ENCODE assay signal across 13 mouse cellular contexts in the genomic region with DNA sequence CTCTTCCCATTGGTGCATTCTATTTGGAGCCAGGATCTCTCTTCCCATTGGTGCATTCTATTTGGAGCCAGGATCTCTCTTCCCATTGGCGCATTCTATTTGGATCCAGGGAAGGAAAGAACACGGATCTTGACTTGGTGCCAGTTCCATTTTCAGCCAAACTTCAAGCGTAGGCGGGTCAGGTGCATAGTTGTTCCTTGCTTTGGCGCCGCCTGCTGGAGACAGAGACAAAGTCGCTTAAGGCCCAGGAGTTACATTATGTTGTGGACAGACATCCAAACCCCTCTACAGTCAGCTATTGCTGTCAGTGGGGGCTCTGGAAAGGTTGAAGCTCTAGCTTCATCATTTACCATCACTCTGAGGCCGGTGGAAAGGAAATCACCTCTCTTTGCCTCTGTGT. TPM values are rescaled to one million over a fixed set of nuclear protein-coding genes. Genes with fewer than 3 reads are reported as not detected.
DNase-seq lines count a peak whose midpoint lies in the region; ATAC-seq and TF ChIP-seq lines count a peak whose summit lies in the region.
"Had no signal": no experiment of that assay in that cellular context is flagged by ENCODE, and none has a peak within 500 bp of the region (broad histone marks: within the 10 kb centered on the region; RNA-seq: fewer than 3 reads in every experiment).

No protein-coding gene starts in this region.

- H3K27ac ChIP-seq in intestine, postnatal 0 days (ENCODE audit: low read depth, low read length), result no peak overlapping the region
- no peak overlapping the region for H3K27ac ChIP-seq in intestine, embryonic 15.5 days
- no peak overlapping the region for H3K27ac ChIP-seq in bone marrow, adult 2 months (ENCODE audit: control insufficient read depth, insufficient read depth, low read depth, low read length, poor library complexity)
- no peak overlapping the region for H3K27ac ChIP-seq in left cerebral cortex, adult 2 months
- no peak overlapping the region for H3K27ac ChIP-seq in forebrain, embryonic 11.5 days (ENCODE audit: low read depth, low read length)
- H3K27ac ChIP-seq: embryonic facial prominence, embryonic 15.5 days; stomach, embryonic 15.5 days had no signal

- intact Hi-C loops in left cerebral cortex, adult 2 months (cut with DNase I), result no loop called here

- no peak overlapping the region for H3K4me2 ChIP-seq in intestine, postnatal 0 days (replicated peaks; ENCODE audit: low read depth)
- H3K4me2 ChIP-seq in intestine, embryonic 15.5 days (replicated peaks), result no peak overlapping the region
- H3K4me2 ChIP-seq in forebrain, embryonic 11.5 days (ENCODE audit: low read depth, low read length, severe bottlenecking), result no peak overlapping the region
- H3K4me2 ChIP-seq: embryonic facial prominence, embryonic 15.5 days; stomach, embryonic 15.5 days had no signal

- 73% methylated on average over 8 of the region's 8 CpGs for WGBS in intestine, postnatal 0 days
- WGBS in intestine, embryonic 15.5 days, result 75% methylated on average over 8 of the region's 8 CpGs
- 64% methylated on average over 8 of the region's 8 CpGs for WGBS in bone marrow, adult 2 months
- 75% methylated on average over 8 of the region's 8 CpGs for WGBS in forebrain, embryonic 11.5 days

- no peaks in the 10 kb centered on the region for H3K36me3 ChIP-seq in intestine, postnatal 0 days (ENCODE audit: control insufficient read depth, insufficient read depth)
- no peaks in the 10 kb centered on the region for H3K36me3 ChIP-seq in intestine, embryonic 15.5 days
- no peaks in the 10 kb centered on the region for H3K36me3 ChIP-seq in forebrain, embryonic 11.5 days (ENCODE audit: control insufficient read depth, insufficient read depth, low read length)
- H3K36me3 ChIP-seq: embryonic facial prominence, embryonic 15.5 days; stomach, embryonic 15.5 days had no signal

- no peak overlapping the region for H3K9ac ChIP-seq in intestine, postnatal 0 days (ENCODE audit: low read depth, low read length)
- H3K9ac ChIP-seq in intestine, embryonic 15.5 days, result no peak overlapping the region
- H3K9ac ChIP-seq in forebrain, embryonic 11.5 days (ENCODE audit: low read length), result no peak overlapping the region
- H3K9ac ChIP-seq: embryonic facial prominence, embryonic 15.5 days; stomach, embryonic 15.5 days had no signal

- no peaks in the 10 kb centered on the region for H3K27me3 ChIP-seq in intestine, postnatal 0 days (replicated peaks; ENCODE audit: control insufficient read depth, insufficient read depth, low read length)
- no peaks in the 10 kb centered on the region for H3K27me3 ChIP-seq in intestine, embryonic 15.5 days (replicated peaks)
- no peaks in the 10 kb centered on the region for H3K27me3 ChIP-seq in forebrain, embryonic 11.5 days (ENCODE audit: control insufficient read depth, insufficient read depth, low read length)
- H3K27me3 ChIP-seq: embryonic facial prominence, embryonic 15.5 days had no signal

- no peaks in the 10 kb centered on the region for H3K9me3 ChIP-seq in intestine, postnatal 0 days (ENCODE audit: control insufficient read depth)
- no peaks in the 10 kb centered on the region for H3K9me3 ChIP-seq in intestine, embryonic 15.5 days
- no peaks in the 10 kb centered on the region for H3K9me3 ChIP-seq in forebrain, embryonic 11.5 days (ENCODE audit: control insufficient read depth, low read length)
- H3K9me3 ChIP-seq: embryonic facial prominence, embryonic 15.5 days; stomach, embryonic 15.5 days had no signal

- H3K4me3 ChIP-seq in intestine, postnatal 0 days (ENCODE audit: low read depth, low read length), result no peak overlapping the region
- no peak overlapping the region for H3K4me3 ChIP-seq in intestine, embryonic 15.5 days (replicated peaks)
- no peak overlapping the region for H3K4me3 ChIP-seq in bone marrow, adult 2 months (replicated peaks; ENCODE audit: control insufficient read depth, low read depth, low read length)
- no peak overlapping the region for H3K4me3 ChIP-seq in left cerebral cortex, adult 2 months
- no peak overlapping the region for H3K4me3 ChIP-seq in forebrain, embryonic 11.5 days (ENCODE audit: low read depth, low read length)
- H3K4me3 ChIP-seq: embryonic facial prominence, embryonic 15.5 days; stomach, embryonic 15.5 days had no signal

- TF ChIP-seq CTCF in intestine, postnatal 0 days (IDR thresholded peaks at IDR 0.05; ENCODE audit: low read depth), result peak; percentile 64
- TF ChIP-seq CTCF in bone marrow, adult 2 months (IDR thresholded peaks at IDR 0.05; ENCODE audit: control insufficient read depth, insufficient read depth, low read length), result peak; percentile 62
- no peak; the same call in 1 of the 2 replicates for TF ChIP-seq CTCF in left cerebral cortex, adult 2 months (IDR thresholded peaks at IDR 0.05)

- TF ChIP-seq POLR2A in bone marrow, adult 2 months (IDR thresholded peaks at IDR 0.05; ENCODE audit: borderline replicate concordance, control insufficient read depth, low read depth, low read length), result no peak

- DNase-seq in CD4-positive helper T cell, adult 2 months (ENCODE audit: low read depth, low spot score), result peak; percentile 51
- DNase-seq in layer of hippocampus, postnatal 36 days, result no peak
- no peak for DNase-seq in left cerebral cortex, adult 2 months (ENCODE audit: extremely low spot score in 1 of 2, low spot score in 2 of 2)
- no peak for DNase-seq in forebrain, embryonic 11.5 days (ENCODE audit: low spot score)
- DNase-seq: adrenal gland, adult 8-10 months; left cerebral cortex, postnatal 4 days had no signal

- no peaks in the 10 kb centered on the region for H3K4me1 ChIP-seq in intestine, postnatal 0 days (replicated peaks; ENCODE audit: control insufficient read depth, insufficient read depth, low read length)
- peaks cover 5% of the 10 kb centered on the region; the same call in 1 of the 2 replicates for H3K4me1 ChIP-seq in intestine, embryonic 15.5 days (replicated peaks)
- H3K4me1 ChIP-seq in bone marrow, adult 2 months (ENCODE audit: control insufficient read depth, insufficient read depth, low read length), result no peaks in the 10 kb centered on the region
- H3K4me1 ChIP-seq in forebrain, embryonic 11.5 days (replicated peaks; ENCODE audit: control insufficient read depth, insufficient read depth, low read length), result no peaks in the 10 kb centered on the region

- ATAC-seq in intestine, postnatal 0 days, result no peak
- ATAC-seq in intestine, embryonic 15.5 days, result no peak
- peak; percentile 45; the same call in 1 of the 2 replicates for ATAC-seq in megakaryocyte-erythroid progenitor cell, adult 5-6 weeks (replicated peaks; ENCODE audit: low FRiP score, low TSS enrichment, poor library complexity, severe bottlenecking)
- no peak for ATAC-seq in forebrain, embryonic 11.5 days (replicated peaks; ENCODE audit: low FRiP score)

RNA-seq across cellular contexts. Expression of a gene that starts 18.8 kb away (rescaled TPM):
- polyA plus RNA-seq in intestine, postnatal 0 days (2015; fragmentation: Nextera tagmentation; extraction: Ambion mirVana), result 208 and 218 TPM in 2 replicates
- polyA plus RNA-seq in intestine, embryonic 15.5 days (2015; fragmentation: Nextera tagmentation; extraction: Ambion mirVana), result 144 and 173 TPM in 2 replicates
- polyA plus RNA-seq in bone marrow, adult 2 months (2011; ENCODE audit: insufficient read depth, insufficient read length, low replicate concordance, missing spikeins), result 69.5 and 72.7 TPM in 2 replicates
- total RNA-seq in megakaryocyte-erythroid progenitor cell, adult 5-6 weeks (2014; fragmentation: Nextera tagmentation), result 115 and 118 TPM in 2 replicates
- total RNA-seq in megakaryocyte-erythroid progenitor cell, adult 5-6 weeks (2017), result 67.8 and 111 TPM in 2 replicates
- 10 to 100 TPM; 65.2 to 76.7 TPM for total RNA-seq in layer of hippocampus, postnatal 36 days (2021)
- total RNA-seq in left cerebral cortex, adult 2 months (2021), result 10 to 100 TPM; 64.5 to 67.1 TPM
- polyA plus RNA-seq in forebrain, embryonic 11.5 days (2014; fragmentation: Nextera tagmentation; extraction: Ambion mirVana), result 143 and 151 TPM in 2 replicates

RNA-seq across cellular contexts. Expression of a gene that starts 21.0 kb away (rescaled TPM):
- not detected in 2 replicates for polyA plus RNA-seq in intestine, postnatal 0 days (2015; fragmentation: Nextera tagmentation; extraction: Ambion mirVana)
- not detected in 2 replicates for polyA plus RNA-seq in intestine, embryonic 15.5 days (2015; fragmentation: Nextera tagmentation; extraction: Ambion mirVana)
- polyA plus RNA-seq in bone marrow, adult 2 months (2011; ENCODE audit: insufficient read depth, insufficient read length, low replicate concordance, missing spikeins), result not detected in 2 replicates
- total RNA-seq in megakaryocyte-erythroid progenitor cell, adult 5-6 weeks (2014; fragmentation: Nextera tagmentation), result not detected in 2 replicates
- not detected in 2 replicates for total RNA-seq in megakaryocyte-erythroid progenitor cell, adult 5-6 weeks (2017)
- not detected for total RNA-seq in layer of hippocampus, postnatal 36 days (2021)
- not detected for total RNA-seq in left cerebral cortex, adult 2 months (2021)
- polyA plus RNA-seq in forebrain, embryonic 11.5 days (2014; fragmentation: Nextera tagmentation; extraction: Ambion mirVana), result not detected in 2 replicates
- total RNA-seq: adrenal gland, adult 8-10 months; heart, postnatal 10 days; left cerebral cortex, postnatal 4 days had no signal
- polyA plus RNA-seq: embryonic facial prominence, embryonic 15.5 days; stomach, embryonic 15.5 days had no signal
